Mouse (Mus musculus) heart, postnatal 0 days (tissue): ENCODE data around the gene 4932438A13Rik. TPM values are rescaled to one million over a fixed set of nuclear protein-coding genes. Genes with fewer than 3 reads are reported as not detected.

ENCODE experiments used
- ATAC-seq: fragments of 200-750 bp; cut with Nextera tagmentation; 2 replicates; pipeline ENCODE4 v1.8.0; 2017; ENCODE audit warnings: low read depth, moderate number of reproducible peaks, moderate library complexity; ENCODE audit not compliant: insufficient read depth
- DNase-seq: peaks from one replicate; pipeline ENCODE4 v3.0.0-alpha.2; 2016; ENCODE audit warnings: low spot score
- H3K27ac ChIP-seq: fragments of 300-500 bp; sonication (generic); 2 replicates; pipeline ENCODE4 v1.5.1; 2014; ENCODE audit warnings: low read depth, mild to moderate bottlenecking
- H3K27me3 ChIP-seq: fragments of 300-500 bp; sonication (generic); 2 replicates; pipeline ENCODE4 v1.6.1; 2014; ENCODE audit warnings: low read length, mixed read lengths; ENCODE audit not compliant: control insufficient read depth, insufficient read depth
- H3K36me3 ChIP-seq: fragments of 300-500 bp; sonication (generic); replicated peaks from 2 replicates; pipeline ENCODE4 v1.6.1; 2014; ENCODE audit warnings: low read length, mixed read lengths; ENCODE audit not compliant: control insufficient read depth, insufficient read depth
- H3K4me1 ChIP-seq: fragments of 300-500 bp; sonication (generic); 2 replicates; pipeline ENCODE4 v1.6.1; 2014; ENCODE audit warnings: antibody characterized with exemption; ENCODE audit not compliant: control insufficient read depth, insufficient read depth
- H3K4me2 ChIP-seq: fragments of 300-500 bp; sonication (generic); 2 replicates; pipeline ENCODE4 v1.6.1; 2014; ENCODE audit warnings: low read depth, mild to moderate bottlenecking, low read length, moderate library complexity
- H3K4me3 ChIP-seq: fragments of 300-500 bp; sonication (generic); 2 replicates; pipeline ENCODE4 v1.5.1; 2014; ENCODE audit warnings: low read depth, low read length
- H3K9ac ChIP-seq: fragments of 300-500 bp; sonication (generic); replicated peaks from 2 replicates; pipeline ENCODE4 v1.6.1; 2014; ENCODE audit warnings: low read depth, low read length, mixed read lengths
- H3K9me3 ChIP-seq: fragments of 300-500 bp; sonication (generic); replicated peaks from 2 replicates; pipeline ENCODE4 v1.6.1; 2016; ENCODE audit warnings: low read length; ENCODE audit not compliant: control insufficient read depth
- CTCF ChIP-seq: IDR thresholded peaks from 2 replicates; pipeline ENCODE4 v1.5.1; 2016; ENCODE audit warnings: antibody characterized with exemption, control low read depth, low read depth
- EP300 ChIP-seq: IDR thresholded peaks from 2 replicates; pipeline ENCODE4 v1.6.1; 2016; ENCODE audit warnings: antibody characterized with exemption, low read depth
- WGBS: fragments of 180-500 bp; shearing (Covaris S2); extraction: QIAGEN DNeasy Blood & Tissue Kit; methylation state at CpG from one replicate; pipeline ENCODE4 v1.1.7; 2014; 5-methylcytosine and 5-hydroxymethylcytosine counted together
- polyA plus RNA-seq: library from polyadenylated mRNA; unstranded; fragments of >200 nt; fragmentation: Nextera tagmentation; extraction: Ambion mirVana; gene quantifications from 2 replicates; pipeline ENCODE4 v1.2.1, GENCODE M21; 2015
- total RNA-seq: library from RNA; depleted of rRNA; stranded (reverse); fragments of >200 nt; gene quantifications from 2 replicates; pipeline ENCODE4 v1.2.3, GENCODE M21; 2014; ENCODE audit warnings: low replicate concordance

Gene 4932438A13Rik
- total and polyA plus RNA-seq, 2 experiments from 2014 or later, result 22.3 to 22.7 TPM

- 50% methylated on average over 8 of the region's 8 CpGs for WGBS
- H3K4me1 ChIP-seq, result no peaks in the 10 kb centered on the region
Measured at GRCm38 (mm10) chr3:36827274-36828025, 35.5 kb upstream of the 4932438A13Rik start.

GRCm38 (mm10) chr3:36830218-36830617 is 32.7 kb upstream of the 4932438A13Rik start:
- TF ChIP-seq EP300, result no peak
- TF ChIP-seq CTCF, result no peak
- 89% methylated on average over 3 of the region's 3 CpGs for WGBS
- Histone ChIP-seq H3K27me3 (no peaks in the 10 kb centered on the region), H3K4me3 (no peak overlapping the region), H3K36me3 (no peaks in the 10 kb centered on the region), H3K4me1 (no peaks in the 10 kb centered on the region), H3K27ac (no peak overlapping the region), H3K9me3 (no peaks in the 10 kb centered on the region), H3K4me2 (no peak overlapping the region), H3K9ac (no peak overlapping the region)
- no peak for DNase-seq
- no peak for ATAC-seq

More at GRCm38 (mm10) chr3:36827274-36828025, 35.5 kb upstream of the 4932438A13Rik start:
- H3K36me3 ChIP-seq, result no peaks in the 10 kb centered on the region
- DNase-seq, result no peak
- no peaks in the 10 kb centered on the region for H3K27me3 ChIP-seq
- H3K9me3 ChIP-seq, result no peaks in the 10 kb centered on the region
- ATAC-seq, result no peak
- no peak overlapping the region for H3K4me2 ChIP-seq
- no peak overlapping the region for H3K27ac ChIP-seq
- no peak overlapping the region for H3K9ac ChIP-seq
- no peak overlapping the region for H3K4me3 ChIP-seq
- TF ChIP-seq CTCF, result no peak
- TF ChIP-seq EP300, result no peak

- Histone ChIP-seq H3K36me3 (no peaks in the 10 kb centered on the region), H3K4me1 (no peaks in the 10 kb centered on the region), H3K9ac (no peak overlapping the region), H3K4me2 (no peak overlapping the region), H3K27me3 (no peaks in the 10 kb centered on the region), H3K9me3 (no peaks in the 10 kb centered on the region), H3K27ac (no peak overlapping the region), H3K4me3 (no peak overlapping the region)
- 81% methylated on average over 4 of the region's 4 CpGs for WGBS
- no peak for TF ChIP-seq CTCF
- TF ChIP-seq EP300, result no peak
- ATAC-seq (no peak), DNase-seq (no peak)
Measured at GRCm38 (mm10) chr3:36834426-36834825, 28.5 kb upstream of the 4932438A13Rik start.

DNA sequence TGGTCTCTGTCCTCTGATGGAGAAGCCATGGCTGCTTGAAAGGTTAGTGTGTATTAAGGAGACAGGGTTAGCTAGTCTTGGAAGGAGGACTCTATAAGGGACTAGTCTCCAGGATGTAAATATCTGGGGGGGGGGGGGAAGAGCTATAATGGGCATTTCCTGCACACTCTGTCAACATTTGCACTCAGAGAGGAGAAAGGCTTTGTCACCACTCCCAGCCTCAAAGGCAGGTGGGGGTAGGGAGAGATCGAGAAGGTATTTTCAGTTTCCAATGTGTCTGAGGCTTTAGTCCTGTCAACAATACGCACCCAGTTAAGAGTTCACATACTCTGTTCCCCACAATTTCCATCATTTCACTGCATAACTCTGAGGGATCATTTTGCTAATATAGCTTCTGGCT is 28.1 kb upstream of the 4932438A13Rik start:
- 72% methylated on average over 2 of the region's 2 CpGs for WGBS
- H3K27ac ChIP-seq, result no peak overlapping the region
- H3K9me3 ChIP-seq, result no peaks in the 10 kb centered on the region
- H3K4me1 ChIP-seq, result no peaks in the 10 kb centered on the region
- TF ChIP-seq CTCF (no peak), EP300 (no peak)
- H3K27me3 ChIP-seq, result no peaks in the 10 kb centered on the region
- no peaks in the 10 kb centered on the region for H3K36me3 ChIP-seq
- no peak for DNase-seq
- H3K9ac ChIP-seq, result no peak overlapping the region
- H3K4me3 ChIP-seq, result no peak overlapping the region
- ATAC-seq, result no peak
- no peak overlapping the region for H3K4me2 ChIP-seq

DNA sequence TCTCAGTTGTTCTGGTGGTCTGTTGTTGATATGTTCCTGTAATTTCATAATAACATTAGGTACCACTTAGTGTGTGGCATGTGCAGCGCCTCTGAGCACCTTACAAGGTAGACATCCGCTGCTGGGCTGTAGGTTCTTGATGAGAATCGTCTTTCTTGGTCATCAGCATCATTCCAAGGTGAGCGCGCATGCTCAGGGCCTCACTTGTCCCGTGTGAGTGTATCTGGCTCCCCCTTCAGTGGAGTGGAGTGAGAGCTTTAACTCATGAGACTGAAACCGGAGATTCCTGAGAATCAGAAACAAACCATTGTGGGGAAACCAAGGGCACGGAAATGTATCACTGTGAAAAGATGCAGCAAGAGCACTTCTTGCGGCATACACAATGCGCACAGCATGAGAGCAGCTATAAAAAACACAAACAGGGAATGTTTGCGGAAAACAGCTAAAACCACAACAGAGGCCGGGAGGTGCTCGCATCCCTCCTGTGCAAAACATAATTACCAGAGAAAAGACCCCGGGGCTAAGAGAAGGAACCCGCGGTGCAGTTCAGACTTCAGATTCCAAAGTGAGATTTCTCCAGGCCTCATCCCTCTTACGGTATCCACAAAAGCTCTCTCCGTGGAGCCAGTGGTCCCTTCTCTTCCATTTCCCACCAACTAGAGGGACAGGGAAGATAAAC is 27.2 kb upstream of the 4932438A13Rik start:
- ATAC-seq (no peak), DNase-seq (peak; percentile 31)
- H3K4me1 ChIP-seq, result no peaks in the 10 kb centered on the region
- no peaks in the 10 kb centered on the region for H3K9me3 ChIP-seq
- no peaks in the 10 kb centered on the region for H3K36me3 ChIP-seq
- H3K27me3 ChIP-seq, result no peaks in the 10 kb centered on the region
- no peak overlapping the region for H3K4me3 ChIP-seq
- WGBS, result 35% methylated on average over 18 of the region's 18 CpGs
- H3K9ac ChIP-seq, result no peak overlapping the region
- H3K27ac ChIP-seq, result no peak overlapping the region
- TF ChIP-seq EP300, result no peak
- TF ChIP-seq CTCF, result peak; percentile 46
- H3K4me2 ChIP-seq, result no peak overlapping the region; the same call in 1 of the 2 replicates
